Mouse (Mus musculus): ENCODE results near the gene Cage1.

- TF ChIP-seq CTCF (IDR thresholded peaks at IDR 0.05; ENCODE audit: low read depth, low read length) (no peak), POLR2A (IDR thresholded peaks at IDR 0.05; ENCODE audit: extremely low read depth, insufficient read depth, low read length) (no peak)
Observed at GRCm38 (mm10) chr13:38010444-38010910, 26.4 kb downstream of the Cage1 start.

Measured in liver, adult 2 months (tissue).